Mouse (Mus musculus) brain, embryonic 14.5 days (tissue): Measurements from ENCODE around the gene Ninj2. TPM values are rescaled to one million over a fixed set of nuclear protein-coding genes. Genes with fewer than 3 reads are reported as not detected.
A peak's percentile ranks its signal among the peaks of the same experiment; 100 is the strongest.

ENCODE experiments used
- DNase-seq: peaks from one replicate; pipeline ENCODE4 v3.0.0-alpha.2; 2011; ENCODE audit warnings: low read depth
- CTCF ChIP-seq: fragments of 200-500 bp; IDR thresholded peaks from 2 replicates; pipeline ENCODE4 v1.5.1; 2012; ENCODE audit warnings: inconsistent platforms, mild to moderate bottlenecking, moderate library complexity, borderline replicate concordance; ENCODE audit not compliant: insufficient read depth, insufficient read length; ENCODE audit errors: extremely low read depth
- POLR2A ChIP-seq: fragments of 200-500 bp; IDR thresholded peaks from 2 replicates; pipeline ENCODE4 v1.6.1; 2012; ENCODE audit warnings: mild to moderate bottlenecking, inconsistent platforms, borderline replicate concordance; ENCODE audit not compliant: poor library complexity, insufficient read depth, insufficient read length, severe bottlenecking; ENCODE audit errors: extremely low read depth
- polyA plus RNA-seq: library from polyadenylated mRNA; depleted of rRNA; stranded (reverse); fragments of >200 nt; gene quantifications from 2 replicates; pipeline ENCODE4 v1.2.3, GENCODE M21; 2012

Gene Ninj2
- polyA plus RNA-seq, 1 experiment, result not detected

DNA sequence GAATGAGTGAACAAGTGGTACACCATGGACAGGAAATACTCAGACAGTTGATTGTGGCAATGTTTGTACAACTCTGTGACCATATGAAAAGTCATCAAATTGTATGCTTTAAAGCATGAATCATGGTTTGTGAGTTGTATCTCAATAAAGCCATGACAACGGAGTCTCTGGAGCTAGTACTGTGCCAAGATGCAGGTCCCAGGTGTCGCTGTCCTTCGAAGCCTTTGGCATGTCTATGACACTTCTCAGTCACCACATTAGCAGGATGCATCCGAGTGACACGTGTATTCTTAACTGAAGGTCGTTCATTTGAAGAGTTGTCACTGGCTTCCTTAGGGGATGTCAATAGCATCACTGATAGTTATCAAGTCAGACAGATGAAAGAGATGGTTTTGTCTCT is 69.8 kb downstream of the Ninj2 start:
- DNase-seq, result no peak
- TF ChIP-seq CTCF, result no peak
- TF ChIP-seq POLR2A, result no peak

DNA sequence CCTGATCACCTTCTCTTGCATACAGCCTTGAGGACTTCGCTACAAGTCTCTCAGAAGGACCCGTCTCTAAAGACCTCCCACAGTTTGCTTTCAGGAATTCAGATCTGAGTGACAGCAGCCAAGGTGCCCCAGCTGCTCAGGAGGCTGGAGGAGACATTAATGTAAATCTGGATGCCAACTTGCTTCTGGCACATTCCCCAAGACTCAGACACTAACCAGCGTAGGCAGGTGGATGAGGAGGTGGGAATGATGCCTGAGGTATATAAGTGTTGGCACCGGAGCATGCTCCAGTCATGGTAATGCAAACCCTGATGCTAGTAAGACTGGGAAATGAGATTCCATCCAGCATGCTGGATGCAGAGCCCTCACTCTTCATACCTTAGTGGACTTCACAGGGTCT is 71.6 kb downstream of the Ninj2 start:
- TF ChIP-seq CTCF, result no peak
- TF ChIP-seq POLR2A, result no peak

DNA sequence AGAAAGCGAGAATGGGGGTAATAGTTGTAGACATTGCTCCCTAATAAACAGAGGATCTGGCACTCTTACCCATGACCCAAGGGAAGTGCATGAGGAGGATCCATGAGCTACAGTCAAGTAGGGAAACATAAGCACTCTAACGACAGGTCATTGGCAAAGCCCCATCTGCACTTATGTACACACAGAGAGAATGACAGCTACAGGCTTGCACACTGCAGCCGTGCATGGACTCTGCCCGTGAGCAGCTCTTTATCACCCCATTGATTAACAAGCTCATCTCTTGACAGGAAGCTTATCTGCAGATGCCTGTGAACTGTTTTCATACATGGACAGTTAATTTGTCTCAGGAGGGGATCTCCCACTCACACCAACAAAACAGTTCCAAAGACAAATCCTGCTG is 74.4 kb downstream of the Ninj2 start:
- DNase-seq, result no peak
- TF ChIP-seq CTCF (no peak), POLR2A (no peak)

More for the DNA sequence above, 71.6 kb downstream of the Ninj2 start:
- no peak for DNase-seq

DNA sequence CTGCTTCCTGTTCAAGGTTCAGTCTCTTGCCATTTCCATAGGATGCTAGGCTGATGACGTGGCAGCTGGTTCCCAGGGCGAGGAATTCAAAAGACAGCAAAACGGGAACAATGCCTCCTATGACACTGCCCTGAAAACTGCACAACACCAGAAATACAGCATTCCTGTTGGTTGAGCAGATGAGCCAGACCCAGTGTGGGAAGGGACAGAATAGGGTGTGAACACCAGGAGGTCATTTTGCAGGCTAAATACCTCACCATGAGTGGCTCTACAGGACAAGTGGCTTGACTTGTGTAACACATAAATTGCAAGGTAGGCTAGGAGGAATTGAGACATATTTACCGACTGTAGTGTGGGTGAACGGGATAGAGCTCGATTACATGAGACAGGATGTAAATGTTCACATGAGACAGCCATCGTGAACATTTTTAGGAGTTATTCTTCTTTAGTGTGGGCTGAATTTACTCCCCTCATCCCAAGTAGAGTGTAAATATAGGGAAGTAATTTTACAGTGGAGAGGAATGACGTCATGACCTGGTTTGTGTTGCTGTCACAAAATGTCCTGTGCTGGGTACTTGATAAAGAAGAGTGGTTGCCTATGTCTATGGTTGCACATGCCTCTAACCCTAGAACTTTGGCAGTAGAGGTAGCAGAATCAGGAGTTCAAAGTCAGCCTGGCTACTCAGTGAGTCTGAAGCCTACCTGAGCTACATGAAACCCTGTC is 79.3 kb downstream of the Ninj2 start:
- DNase-seq, result no peak
- TF ChIP-seq CTCF (no peak), POLR2A (no peak)

DNA sequence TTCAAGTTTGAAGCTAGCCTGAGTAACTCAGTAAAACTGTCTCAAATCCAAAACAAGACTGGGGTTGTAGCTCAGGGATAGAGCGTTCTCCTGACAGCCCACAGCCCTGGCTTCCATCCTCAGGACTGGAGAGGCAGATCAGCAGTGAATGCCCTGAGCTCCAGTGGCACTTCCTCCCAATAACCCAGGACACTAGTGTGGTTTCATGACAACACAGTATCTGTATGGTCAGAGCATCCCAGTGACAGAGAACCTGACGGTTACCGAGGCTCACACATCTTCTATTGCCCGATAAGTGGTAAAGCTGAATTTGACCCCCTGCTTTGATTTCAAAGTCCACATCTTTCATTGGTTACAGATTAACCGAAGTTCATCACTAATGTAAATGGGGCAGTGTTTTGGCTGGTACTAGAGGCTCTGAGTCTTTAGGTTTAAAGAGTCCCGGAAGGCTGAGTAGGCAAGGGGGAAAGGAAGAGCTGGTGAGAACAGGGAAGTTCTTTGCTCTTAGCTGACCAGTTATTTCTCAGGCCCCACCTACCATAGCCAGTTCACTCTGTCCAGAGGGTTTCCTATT is 81.0 kb downstream of the Ninj2 start:
- DNase-seq, result no peak
- no peak for TF ChIP-seq CTCF

DNA sequence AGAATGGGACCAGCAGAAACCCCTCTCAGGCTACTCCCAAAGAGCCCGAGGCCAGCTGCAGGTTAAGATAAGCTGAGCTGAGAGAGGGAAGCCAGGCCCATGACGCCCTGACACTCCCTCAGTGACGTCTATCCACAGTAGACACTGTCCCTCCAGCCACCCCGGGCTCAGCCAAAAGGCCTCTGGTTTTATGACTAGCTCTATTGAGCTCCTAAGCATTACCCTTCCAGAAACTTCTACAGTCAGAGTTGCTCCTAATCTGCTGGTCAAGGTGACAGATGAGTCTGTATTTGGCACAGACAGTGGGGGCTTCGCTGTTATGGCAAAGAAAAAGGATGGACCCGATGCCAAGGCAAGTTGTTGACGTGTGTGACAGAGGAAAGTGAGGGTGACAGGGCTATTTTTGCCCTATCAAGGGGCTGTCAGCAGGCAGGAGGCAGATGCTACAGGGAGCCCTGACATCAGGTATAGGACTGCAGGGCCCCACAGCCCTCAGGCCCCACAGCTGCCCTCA is 81.5 kb downstream of the Ninj2 start:
- no peak for DNase-seq
- TF ChIP-seq CTCF (no peak), POLR2A (no peak)

DNA sequence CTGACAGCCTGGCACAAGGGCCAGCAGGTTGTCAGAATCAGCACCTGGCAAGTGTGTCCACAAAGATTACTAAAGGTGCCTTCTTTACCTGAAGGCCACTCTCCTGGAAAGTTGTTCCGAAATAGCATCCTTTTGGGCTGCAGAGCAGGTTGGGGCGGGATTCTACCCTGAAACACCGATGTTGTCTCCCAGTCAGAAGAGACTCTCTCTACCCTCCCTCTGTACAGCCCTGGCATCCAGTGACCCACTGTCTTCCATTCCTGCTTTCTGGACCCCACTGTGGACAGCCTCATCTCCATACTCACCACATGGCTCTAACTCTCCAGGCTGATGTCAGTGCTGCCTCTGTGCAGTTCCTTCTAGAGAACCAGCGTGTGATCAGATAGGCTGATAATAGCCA is 82.5 kb downstream of the Ninj2 start:
- TF ChIP-seq POLR2A (no peak), CTCF (no peak)
- DNase-seq, result no peak

DNA sequence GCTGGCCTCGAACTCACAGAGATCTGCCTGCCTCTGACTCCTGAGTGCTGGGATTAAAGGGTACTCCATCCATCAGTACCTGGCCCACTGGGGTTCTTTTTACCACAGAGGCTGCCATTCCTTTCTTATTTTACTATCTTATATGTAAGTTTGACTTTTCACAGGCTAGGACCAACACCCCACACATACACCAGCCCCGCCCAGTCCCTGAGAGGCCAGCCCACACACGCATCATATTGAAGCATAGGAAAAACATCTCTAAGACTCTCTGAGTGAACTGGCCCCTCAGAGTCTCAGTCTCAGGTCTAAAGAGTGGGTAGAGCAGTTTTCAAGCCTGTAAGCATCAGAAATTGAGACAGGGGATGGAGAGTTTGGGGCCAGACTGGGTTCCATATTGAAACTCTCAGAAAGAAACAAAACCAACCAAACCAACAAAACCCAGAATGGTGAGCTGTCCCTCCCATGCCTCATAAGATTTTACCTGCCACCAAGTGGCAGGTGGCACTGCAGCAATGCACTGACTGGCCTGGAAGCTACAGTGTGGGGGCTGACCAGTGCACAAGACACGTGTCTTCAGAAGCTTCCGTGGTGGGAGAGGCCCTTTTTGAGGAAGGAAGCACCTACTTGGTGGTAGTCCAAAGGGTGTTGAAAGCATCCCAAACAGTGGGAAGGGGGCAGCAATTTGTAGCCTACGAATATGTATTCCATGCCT is 86.0 kb downstream of the Ninj2 start:
- no peak for DNase-seq
- no peak for TF ChIP-seq POLR2A
- no peak for TF ChIP-seq CTCF

DNA sequence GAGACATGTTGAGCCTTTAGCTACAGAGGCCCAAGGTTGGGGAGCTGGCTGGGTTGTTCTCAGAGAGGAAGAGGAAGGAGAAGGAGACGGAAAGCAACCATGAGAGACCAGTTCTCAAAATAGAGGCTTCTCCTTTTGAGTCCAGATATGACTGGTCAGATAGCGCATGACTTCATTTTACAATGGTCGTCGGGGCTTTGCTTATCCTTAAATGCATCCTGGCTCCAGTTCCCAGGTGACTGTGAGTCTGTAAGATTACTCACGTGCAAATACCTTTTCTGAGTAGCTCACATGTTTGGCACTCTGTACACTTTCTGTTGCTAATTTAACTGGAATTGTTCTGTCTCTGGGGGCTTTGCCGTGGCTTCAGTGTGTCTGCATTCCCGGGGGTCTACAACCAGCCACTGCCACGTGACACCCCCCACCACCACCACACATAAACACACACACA is 86.6 kb downstream of the Ninj2 start:
- TF ChIP-seq POLR2A (no peak), CTCF (no peak)
- DNase-seq, result no peak

DNA sequence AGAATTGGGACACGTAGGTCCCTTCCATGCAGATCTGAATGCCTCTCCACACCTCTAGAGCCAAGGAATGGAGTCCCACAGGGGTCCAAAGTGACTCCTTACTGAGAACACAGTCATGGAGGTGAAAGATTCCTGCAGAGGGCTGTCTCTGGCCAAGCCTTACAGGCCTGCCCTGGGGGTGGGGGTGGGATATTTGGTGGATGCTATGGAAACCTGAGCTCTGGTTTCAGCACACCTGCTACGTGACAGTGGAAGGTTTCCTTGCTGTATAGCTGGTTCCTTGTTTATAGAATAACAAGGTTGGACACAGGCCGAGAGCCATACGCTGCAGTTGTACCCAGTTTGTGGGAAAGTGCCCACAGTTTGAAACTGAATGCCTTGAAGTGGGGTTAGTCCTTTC is 87.3 kb downstream of the Ninj2 start:
- no peak for DNase-seq

DNA sequence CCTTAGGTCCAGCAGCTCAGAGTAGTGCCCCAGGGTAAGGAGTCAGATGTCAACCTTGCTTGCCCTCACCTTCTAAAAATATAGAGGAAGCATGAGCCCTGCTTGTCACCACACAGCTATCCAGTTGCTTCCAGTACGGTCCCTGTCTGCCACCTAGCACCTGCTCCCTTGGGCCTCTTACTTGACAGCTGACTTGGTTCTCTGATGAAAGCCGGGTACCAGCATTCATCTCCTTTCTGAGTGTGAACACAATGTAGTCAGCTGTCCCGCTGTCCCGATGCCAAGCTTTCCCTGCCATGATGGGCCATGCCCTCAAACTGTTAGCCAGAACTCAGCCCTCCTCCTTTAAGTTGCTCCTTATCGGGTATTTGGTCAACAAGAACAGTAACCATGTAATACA is 89.0 kb downstream of the Ninj2 start:
- no peak for TF ChIP-seq POLR2A
- no peak for TF ChIP-seq CTCF

More for the DNA sequence above, 87.3 kb downstream of the Ninj2 start:
- TF ChIP-seq CTCF, result no peak
- no peak for TF ChIP-seq POLR2A

DNA sequence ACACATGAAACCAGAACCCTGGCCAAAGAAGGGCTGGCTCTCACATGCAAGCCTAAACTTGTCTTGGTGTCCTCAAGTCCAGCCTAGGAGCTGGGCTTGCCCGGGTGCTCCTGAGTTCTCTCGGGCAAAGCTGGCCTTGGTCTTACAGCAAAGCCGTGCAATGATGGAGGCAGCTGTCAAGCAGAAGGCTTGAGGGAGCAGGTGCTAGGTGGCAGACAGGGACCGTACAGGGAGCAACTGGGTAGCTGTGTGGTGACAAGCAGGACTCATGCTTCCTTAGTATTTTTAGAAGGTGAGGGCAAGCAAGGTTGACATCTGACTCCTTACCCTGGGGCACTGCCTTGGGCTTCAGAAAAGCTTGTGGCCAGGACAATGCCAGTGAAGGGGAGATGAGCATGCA is 90.6 kb downstream of the Ninj2 start:
- DNase-seq, result no peak
- TF ChIP-seq POLR2A, result no peak
- no peak for TF ChIP-seq CTCF

More for the DNA sequence above, 89.0 kb downstream of the Ninj2 start:
- DNase-seq, result peak; percentile 51
